Mouse (Mus musculus): ENCODE data around the gene Pik3r2. TPM values are rescaled to one million over a fixed set of nuclear protein-coding genes. Genes with fewer than 3 reads are reported as not detected.

Pik3r2 gene
- polyA plus RNA-seq, 1 experiment from 2014 or later = 37.4 TPM

GRCm38 (mm10) chr8:70750128-70750680 is 26.3 kb downstream of the Pik3r2 start:
- ATAC-seq = no peak
- no peaks in the 10 kb centered on the region for H3K9me3 ChIP-seq (ENCODE audit: control insufficient read depth)
- H3K27ac ChIP-seq (ENCODE audit: low read depth, low read length) = no peak overlapping the region
- WGBS = 86% methylated on average over 13 of the region's 13 CpGs
- H3K4me3 ChIP-seq (ENCODE audit: low read depth, low read length) = no peak overlapping the region
- H3K4me1 ChIP-seq (replicated peaks; ENCODE audit: control insufficient read depth, insufficient read depth, low read length) = peaks cover 5% of the 10 kb centered on the region
- no peak for TF ChIP-seq CTCF (IDR thresholded peaks at IDR 0.05; ENCODE audit: low read depth)
- no peaks in the 10 kb centered on the region for H3K36me3 ChIP-seq (ENCODE audit: control insufficient read depth, insufficient read depth)
- H3K9ac ChIP-seq (ENCODE audit: low read depth, low read length) = no peak overlapping the region
- H3K4me2 ChIP-seq (replicated peaks; ENCODE audit: low read depth) = no peak overlapping the region
- H3K27me3 ChIP-seq (replicated peaks; ENCODE audit: control insufficient read depth, insufficient read depth, low read length) = peaks cover 10% of the 10 kb centered on the region; the same call in 1 of the 2 replicates

GRCm38 (mm10) chr8:70749097-70749674 is 27.3 kb downstream of the Pik3r2 start:
- no peak overlapping the region for H3K27ac ChIP-seq (ENCODE audit: low read depth, low read length)
- 78% methylated on average over 19 of the region's 19 CpGs for WGBS
- TF ChIP-seq CTCF (IDR thresholded peaks at IDR 0.05; ENCODE audit: low read depth) = no peak
- peaks cover 17% of the 10 kb centered on the region for H3K27me3 ChIP-seq (replicated peaks; ENCODE audit: control insufficient read depth, insufficient read depth, low read length)
- H3K4me1 ChIP-seq (replicated peaks; ENCODE audit: control insufficient read depth, insufficient read depth, low read length) = peaks cover 5% of the 10 kb centered on the region
- H3K9ac ChIP-seq (ENCODE audit: low read depth, low read length) = no peak overlapping the region
- no peak overlapping the region for H3K4me2 ChIP-seq (replicated peaks; ENCODE audit: low read depth)
- no peaks in the 10 kb centered on the region for H3K9me3 ChIP-seq (ENCODE audit: control insufficient read depth)
- ATAC-seq = no peak
- H3K36me3 ChIP-seq (ENCODE audit: control insufficient read depth, insufficient read depth) = no peaks in the 10 kb centered on the region
- no peak overlapping the region for H3K4me3 ChIP-seq (ENCODE audit: low read depth, low read length)

- no peak overlapping the region for H3K4me3 ChIP-seq (ENCODE audit: low read depth, low read length)
- ATAC-seq = no peak
- peaks cover 5% of the 10 kb centered on the region for H3K4me1 ChIP-seq (replicated peaks; ENCODE audit: control insufficient read depth, insufficient read depth, low read length)
- H3K4me2 ChIP-seq (replicated peaks; ENCODE audit: low read depth) = no peak overlapping the region
- no peak for TF ChIP-seq CTCF (IDR thresholded peaks at IDR 0.05; ENCODE audit: low read depth)
- H3K9me3 ChIP-seq (ENCODE audit: control insufficient read depth) = no peaks in the 10 kb centered on the region
- WGBS = 85% methylated on average over 23 of the region's 23 CpGs
- H3K27me3 ChIP-seq (replicated peaks; ENCODE audit: control insufficient read depth, insufficient read depth, low read length) = peaks cover 25% of the 10 kb centered on the region
- H3K36me3 ChIP-seq (ENCODE audit: control insufficient read depth, insufficient read depth) = no peaks in the 10 kb centered on the region
- H3K9ac ChIP-seq (ENCODE audit: low read depth, low read length) = no peak overlapping the region
- H3K27ac ChIP-seq (ENCODE audit: low read depth, low read length) = no peak overlapping the region
These were observed 28.0 kb downstream of the Pik3r2 start for GRCm38 (mm10) chr8:70748246-70749096.

GRCm38 (mm10) chr8:70747211-70747890 is 29.2 kb downstream of the Pik3r2 start:
- H3K9ac ChIP-seq (ENCODE audit: low read depth, low read length) = no peak overlapping the region
- no peak overlapping the region for H3K27ac ChIP-seq (ENCODE audit: low read depth, low read length)
- H3K27me3 ChIP-seq (replicated peaks; ENCODE audit: control insufficient read depth, insufficient read depth, low read length) = peaks cover 36% of the 10 kb centered on the region
- H3K9me3 ChIP-seq (ENCODE audit: control insufficient read depth) = no peaks in the 10 kb centered on the region
- ATAC-seq = no peak
- no peak for TF ChIP-seq CTCF (IDR thresholded peaks at IDR 0.05; ENCODE audit: low read depth)
- H3K4me1 ChIP-seq (replicated peaks; ENCODE audit: control insufficient read depth, insufficient read depth, low read length) = no peaks in the 10 kb centered on the region
- H3K4me3 ChIP-seq (ENCODE audit: low read depth, low read length) = no peak overlapping the region
- H3K4me2 ChIP-seq (replicated peaks; ENCODE audit: low read depth) = no peak overlapping the region
- 88% methylated on average over 18 of the region's 18 CpGs for WGBS
- H3K36me3 ChIP-seq (ENCODE audit: control insufficient read depth, insufficient read depth) = no peaks in the 10 kb centered on the region

- Histone ChIP-seq H3K9ac (ENCODE audit: low read depth, low read length) (no peak overlapping the region), H3K4me3 (ENCODE audit: low read depth, low read length) (no peak overlapping the region), H3K4me1 (replicated peaks; ENCODE audit: control insufficient read depth, insufficient read depth, low read length) (no peaks in the 10 kb centered on the region), H3K36me3 (ENCODE audit: control insufficient read depth, insufficient read depth) (no peaks in the 10 kb centered on the region), H3K4me2 (replicated peaks; ENCODE audit: low read depth) (no peak overlapping the region), H3K9me3 (ENCODE audit: control insufficient read depth) (no peaks in the 10 kb centered on the region), H3K27ac (ENCODE audit: low read depth, low read length) (no peak overlapping the region), H3K27me3 (replicated peaks; ENCODE audit: control insufficient read depth, insufficient read depth, low read length) (peaks cover 38% of the 10 kb centered on the region)
- 56% methylated on average over 9 of the region's 9 CpGs for WGBS
- no peak for TF ChIP-seq CTCF (IDR thresholded peaks at IDR 0.05; ENCODE audit: low read depth)
- no peak for ATAC-seq
These were observed 29.8 kb downstream of the Pik3r2 start for GRCm38 (mm10) chr8:70746676-70747075.

- H3K4me3 ChIP-seq (ENCODE audit: low read depth, low read length) = no peak overlapping the region
- H3K4me1 ChIP-seq (replicated peaks; ENCODE audit: control insufficient read depth, insufficient read depth, low read length) = no peaks in the 10 kb centered on the region
- peaks cover 38% of the 10 kb centered on the region for H3K27me3 ChIP-seq (replicated peaks; ENCODE audit: control insufficient read depth, insufficient read depth, low read length)
- no peak overlapping the region for H3K9ac ChIP-seq (ENCODE audit: low read depth, low read length)
- H3K9me3 ChIP-seq (ENCODE audit: control insufficient read depth) = no peaks in the 10 kb centered on the region
- no peak overlapping the region for H3K4me2 ChIP-seq (replicated peaks; ENCODE audit: low read depth)
- no peak overlapping the region for H3K27ac ChIP-seq (ENCODE audit: low read depth, low read length)
- ATAC-seq = no peak
- WGBS = 58% methylated on average over 19 of the region's 19 CpGs
- TF ChIP-seq CTCF (IDR thresholded peaks at IDR 0.05; ENCODE audit: low read depth) = no peak
- H3K36me3 ChIP-seq (ENCODE audit: control insufficient read depth, insufficient read depth) = no peaks in the 10 kb centered on the region
These were observed 30.8 kb downstream of the Pik3r2 start for GRCm38 (mm10) chr8:70745691-70746220.

Data from intestine, postnatal 0 days (tissue).